Mouse (Mus musculus) cerebellum, postnatal 4 days (tissue): Measurements from ENCODE around the gene Gm21149.
"Not testable (repeated sequence)": the region's sequence is repeated elsewhere in the genome, so short reads cannot be mapped to it uniquely, and the experiment has no call there.

ENCODE experiments used
- DNase-seq, 2 experiments: peaks; one replicate each; pipeline ENCODE4 v3.0.0; 2022; ENCODE audit warnings: low spot score in 2 of 2, mixed read lengths in 1 of 2

Gene Gm21149

DNA sequence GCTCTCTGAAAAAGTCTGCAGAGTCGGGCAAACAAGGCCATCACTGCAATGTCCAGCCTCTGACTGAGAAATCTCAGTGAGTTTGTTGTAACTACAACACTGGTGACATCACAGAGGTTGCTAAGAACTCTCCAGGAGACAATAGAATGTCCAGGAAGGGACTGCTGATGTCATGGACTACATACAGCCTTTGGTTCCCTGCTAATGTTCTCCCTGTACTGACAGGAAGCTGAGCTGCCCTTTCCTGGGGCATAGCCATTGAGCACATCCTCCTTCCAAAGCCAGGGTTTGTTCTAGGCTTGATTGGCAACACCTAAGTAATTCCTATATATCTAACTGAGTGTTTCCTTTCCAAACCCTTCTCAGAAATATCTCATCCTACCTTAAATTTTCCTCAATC, at the start of gene Gm21149:
Gene Gm21149 (minus strand): TSS at position 101 of the 400 bp plus-strand sequence.
- DNase-seq: not testable (repeated sequence)

DNA sequence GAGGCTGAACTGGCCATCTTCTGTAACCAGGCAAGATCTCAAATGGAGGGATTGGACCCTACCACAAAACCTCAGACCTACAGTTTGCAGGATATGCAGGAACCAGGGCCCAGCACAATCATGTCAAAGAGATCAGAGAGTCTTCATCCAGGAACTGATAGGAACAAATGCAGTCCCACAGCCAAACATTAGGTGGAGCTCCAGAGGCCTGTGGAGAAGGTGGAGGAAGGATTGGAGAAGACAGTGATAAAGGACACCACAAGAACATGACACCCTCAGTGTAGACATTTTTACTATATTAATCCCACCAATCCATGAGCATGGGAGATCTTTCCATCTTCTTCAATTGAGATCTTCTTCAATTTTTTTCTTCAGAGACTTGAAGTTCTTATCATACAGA, 46.1 kb upstream of the Gm21149 start:
- DNase-seq: not testable (repeated sequence)

DNA sequence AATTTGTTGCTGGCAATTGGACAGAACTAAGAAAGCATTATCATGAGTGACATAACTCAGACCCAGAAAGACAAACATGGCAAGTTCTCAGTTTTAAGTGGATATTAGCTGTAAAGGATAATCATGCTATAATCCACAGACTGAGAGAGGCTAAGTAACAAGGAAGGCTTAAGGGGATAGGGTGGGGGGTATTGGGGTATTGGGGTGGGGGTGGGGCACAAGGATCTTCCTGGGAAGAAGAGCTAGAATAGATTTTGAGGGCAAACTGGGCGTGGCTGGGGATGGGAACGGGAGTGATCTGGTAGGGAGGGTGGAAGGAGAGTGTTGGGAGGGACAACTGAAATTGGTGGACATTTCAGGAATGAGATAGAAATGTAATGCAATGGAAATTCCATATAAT, 45.7 kb upstream of the Gm21149 start:
- DNase-seq: not testable (repeated sequence)

DNA sequence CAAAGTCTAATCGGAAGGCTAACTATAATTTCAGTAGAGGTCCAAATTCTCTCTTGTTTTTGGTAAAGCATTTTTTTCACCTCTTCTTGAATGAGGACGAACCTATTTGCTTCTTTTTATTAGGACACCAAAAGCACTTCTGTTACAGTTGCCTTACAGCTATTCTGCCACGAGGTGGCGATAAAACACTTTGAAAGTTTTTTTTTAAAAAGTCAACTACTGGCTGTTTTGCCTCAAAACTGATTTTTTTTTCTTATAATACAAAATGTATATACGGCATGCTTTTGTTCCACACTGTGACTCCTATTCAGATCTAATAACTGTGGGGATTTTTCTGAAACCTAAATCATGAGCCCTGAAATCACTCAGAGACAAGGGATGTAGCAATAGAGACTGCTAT, 44.1 kb upstream of the Gm21149 start:
- peak in 1 of 2 experiments; percentile 10 for DNase-seq

DNA sequence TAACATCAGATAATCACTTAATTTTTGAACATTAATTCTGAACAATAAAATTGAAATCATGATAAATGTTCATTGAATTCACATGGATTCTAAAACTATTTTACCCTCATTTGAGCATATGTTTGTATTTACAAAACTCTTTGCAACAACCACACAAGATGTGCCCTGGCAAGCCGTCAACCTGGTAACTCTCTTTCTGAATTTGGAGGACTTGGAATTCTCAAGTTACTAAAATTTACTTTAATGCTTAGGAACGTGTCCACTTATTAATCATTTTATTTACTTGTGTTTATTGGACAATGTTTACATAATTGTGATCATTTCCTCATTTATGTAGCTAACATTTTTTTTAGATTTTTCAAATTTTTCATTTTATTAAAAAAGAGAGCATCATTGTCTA, 40.8 kb upstream of the Gm21149 start:
- DNase-seq: not testable (repeated sequence)

DNA sequence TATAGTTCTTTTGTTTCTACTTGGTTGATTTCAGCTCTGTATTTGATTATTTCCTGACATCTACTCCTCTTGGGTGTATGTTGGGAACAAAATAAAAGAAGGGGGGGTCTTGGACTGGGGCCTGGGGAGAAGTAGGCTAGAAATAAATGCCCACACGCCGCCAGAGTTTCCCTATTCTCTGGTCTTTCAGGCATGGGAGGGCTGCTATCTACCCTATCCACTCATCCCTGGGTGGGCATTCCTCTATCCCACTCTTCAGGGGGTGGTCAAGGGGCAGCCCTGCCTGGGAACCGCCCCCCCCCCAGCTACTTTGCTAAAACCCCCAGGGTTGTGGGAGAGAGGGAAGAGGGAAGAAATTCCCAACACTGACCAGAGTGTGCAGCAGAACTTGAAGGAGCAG, 35.9 kb upstream of the Gm21149 start:
- not testable (repeated sequence) for DNase-seq

DNA sequence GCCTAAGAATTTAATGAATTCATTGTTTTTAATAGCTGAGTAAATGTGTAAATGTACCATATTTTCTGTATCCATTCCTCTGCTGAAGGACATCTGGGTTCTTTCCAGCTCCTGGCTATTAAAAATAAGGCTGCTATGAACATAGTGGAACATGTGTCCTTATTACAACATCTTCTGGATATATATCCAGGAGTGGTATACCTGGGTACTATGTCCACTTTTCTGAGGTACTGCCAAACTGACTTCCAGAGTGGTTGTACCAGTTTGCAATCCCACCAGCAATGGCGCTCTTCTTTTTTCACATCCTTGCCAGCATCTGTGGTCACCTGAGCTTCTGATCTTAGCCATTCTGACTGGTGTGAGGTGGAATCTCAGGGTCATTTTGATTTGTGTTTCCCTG, 33.6 kb upstream of the Gm21149 start:
- not testable (repeated sequence) for DNase-seq

DNA sequence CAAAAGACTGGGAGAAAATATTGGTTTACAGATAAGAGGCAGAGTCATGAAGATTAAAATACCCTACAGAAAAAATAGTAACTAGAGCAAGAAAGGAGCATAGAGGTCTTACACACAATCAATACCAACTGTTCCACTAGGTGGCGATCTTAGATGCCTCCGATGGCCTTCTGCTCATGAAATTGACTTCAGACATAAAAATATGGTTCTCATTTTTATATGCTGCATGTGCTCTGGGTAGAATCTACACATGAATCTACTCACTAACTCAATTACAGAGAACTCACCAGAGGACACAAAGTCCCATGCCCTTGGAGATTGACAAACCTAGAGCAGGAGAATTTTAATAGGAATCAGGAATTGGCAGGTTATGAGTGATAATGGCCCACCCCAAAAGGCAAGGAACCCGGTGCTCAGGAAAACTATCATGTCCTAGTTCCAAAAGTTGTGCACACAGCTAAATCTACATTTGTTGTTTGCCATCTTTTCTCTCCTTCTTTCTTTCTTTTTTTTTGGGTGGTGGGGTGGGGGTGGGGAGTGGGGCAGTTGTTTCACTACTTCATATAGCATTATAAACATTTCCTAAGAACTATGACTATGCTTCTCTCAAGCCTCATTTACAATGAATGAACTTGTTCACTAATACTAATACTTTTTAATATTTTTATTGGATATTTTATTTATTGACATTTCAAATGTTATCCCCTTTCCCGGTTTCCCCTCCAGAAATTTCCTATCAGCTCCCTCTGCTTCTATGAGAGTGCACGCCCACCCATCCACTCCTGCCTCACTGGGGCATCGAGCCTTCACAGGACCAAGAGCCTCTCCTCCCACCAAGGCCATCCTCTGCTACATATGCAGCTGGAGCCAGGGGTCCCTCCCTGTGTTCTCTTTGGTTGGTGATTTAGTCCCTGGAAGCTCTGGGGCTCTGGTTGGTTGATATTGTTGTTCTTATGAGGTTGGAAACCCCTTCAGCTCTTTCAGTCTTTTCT, 32.4 kb upstream of the Gm21149 start:
- DNase-seq: not testable (repeated sequence)

DNA sequence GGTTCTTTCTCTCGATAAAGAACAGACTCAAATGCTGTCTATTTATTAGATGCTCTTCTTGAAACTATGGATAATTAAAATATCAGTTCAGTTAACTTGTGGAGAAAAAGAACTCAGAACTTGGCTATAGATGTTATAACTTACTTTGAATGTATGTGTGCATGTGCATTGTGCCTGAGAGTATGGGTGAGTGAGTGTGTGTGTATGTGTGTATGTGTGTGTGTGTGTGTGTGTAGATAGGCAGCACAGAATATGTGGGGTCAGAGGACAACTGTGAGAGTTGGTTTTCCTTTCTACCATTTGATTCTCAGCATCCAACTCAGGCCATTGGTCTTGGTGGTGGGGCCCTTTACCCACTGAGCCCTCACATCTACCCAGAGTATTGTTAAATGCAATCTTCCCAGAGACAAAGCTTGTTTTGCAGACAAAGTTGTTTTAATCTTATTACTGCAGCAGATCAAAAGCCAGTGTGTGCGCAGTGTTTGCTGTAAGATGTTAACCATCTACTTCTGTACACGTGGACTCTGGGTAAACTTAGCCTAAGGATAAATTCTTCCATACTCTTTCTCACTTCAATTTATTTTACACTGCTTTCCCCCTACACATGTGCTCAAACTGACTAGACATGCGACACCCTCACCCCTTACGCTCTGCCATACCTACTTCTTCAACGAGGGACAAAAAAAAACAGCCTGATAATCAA, 31.6 kb upstream of the Gm21149 start:
- not testable (repeated sequence) for DNase-seq

DNA sequence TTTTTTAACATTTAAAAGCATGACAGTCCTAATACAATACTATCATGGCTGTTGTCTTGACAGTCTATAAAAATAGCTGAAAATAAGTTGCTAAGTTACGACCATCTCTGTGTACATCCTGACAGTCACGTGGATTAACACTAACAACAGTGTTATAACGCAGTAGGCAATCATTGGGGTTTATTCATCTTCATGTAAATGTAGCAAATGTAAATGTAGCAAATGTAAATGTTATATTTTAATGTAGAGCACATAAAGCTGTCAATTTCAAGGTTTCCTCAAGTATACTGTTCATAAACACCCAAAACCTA, 30.9 kb upstream of the Gm21149 start:
- DNase-seq: no peak

DNA sequence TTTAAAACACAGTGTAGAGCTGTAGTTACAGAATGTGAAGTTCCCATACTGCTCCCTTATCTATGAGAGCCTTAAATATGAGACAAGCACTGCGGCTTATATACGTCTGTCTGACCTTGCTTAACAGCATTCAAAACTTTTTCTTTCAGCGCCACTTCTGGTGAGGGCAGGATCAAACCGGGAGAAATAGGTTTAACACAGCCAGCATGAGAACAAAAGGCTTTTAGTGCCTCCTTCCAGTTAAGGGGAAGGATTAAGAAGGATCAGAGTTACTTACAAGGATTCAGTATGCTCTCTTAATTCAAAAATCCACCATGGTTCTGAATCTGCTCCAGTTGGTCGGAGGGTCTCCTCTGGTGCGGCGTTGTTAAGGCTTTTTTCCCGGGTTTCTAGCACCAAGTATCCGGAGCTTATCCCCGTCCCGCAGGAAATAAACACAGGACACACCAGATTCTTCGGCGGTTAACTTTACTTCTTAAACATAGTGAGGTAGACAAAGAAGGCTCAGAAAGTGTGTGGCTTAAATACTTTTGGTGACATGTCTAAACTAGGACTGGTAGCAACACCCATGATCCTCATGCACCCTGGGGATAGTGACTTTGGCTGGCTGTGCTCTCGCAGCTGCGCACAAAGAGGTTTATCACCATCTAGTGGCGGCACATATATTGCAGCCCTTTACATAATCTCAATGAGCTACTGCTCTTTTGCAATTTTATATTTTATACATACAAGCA, 30.4 kb upstream of the Gm21149 start:
- no peak for DNase-seq

DNA sequence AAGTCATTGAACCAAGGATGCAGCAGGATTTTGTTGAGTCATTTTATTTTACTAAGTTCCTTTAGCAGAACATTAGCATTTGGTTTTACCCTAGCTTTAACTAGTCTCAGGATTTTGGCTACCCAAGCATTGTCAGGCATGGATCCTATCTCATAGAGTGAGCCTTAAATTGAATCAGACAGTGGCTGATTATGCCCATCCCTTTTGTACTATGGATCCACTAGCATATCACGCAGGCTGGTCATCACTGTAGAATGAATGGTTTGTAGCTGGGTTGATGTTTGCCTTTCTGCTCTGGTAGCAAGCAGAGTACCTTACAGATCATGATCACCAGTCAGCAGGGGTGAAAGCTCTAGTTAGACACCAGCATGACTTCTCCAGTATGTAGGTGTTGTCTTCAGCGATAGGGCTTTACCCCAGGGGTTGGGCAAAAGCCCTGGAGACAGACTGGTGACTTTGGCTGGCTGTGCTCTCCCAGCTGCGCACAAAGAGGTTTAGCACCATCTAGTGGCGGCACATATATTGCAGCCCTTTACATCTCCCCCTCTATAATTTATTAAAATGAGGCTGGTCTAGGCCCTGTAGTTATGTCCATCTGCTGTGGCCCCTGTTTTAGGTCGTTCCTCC, 22.6 kb upstream of the Gm21149 start:
- not testable (repeated sequence) for DNase-seq

DNA sequence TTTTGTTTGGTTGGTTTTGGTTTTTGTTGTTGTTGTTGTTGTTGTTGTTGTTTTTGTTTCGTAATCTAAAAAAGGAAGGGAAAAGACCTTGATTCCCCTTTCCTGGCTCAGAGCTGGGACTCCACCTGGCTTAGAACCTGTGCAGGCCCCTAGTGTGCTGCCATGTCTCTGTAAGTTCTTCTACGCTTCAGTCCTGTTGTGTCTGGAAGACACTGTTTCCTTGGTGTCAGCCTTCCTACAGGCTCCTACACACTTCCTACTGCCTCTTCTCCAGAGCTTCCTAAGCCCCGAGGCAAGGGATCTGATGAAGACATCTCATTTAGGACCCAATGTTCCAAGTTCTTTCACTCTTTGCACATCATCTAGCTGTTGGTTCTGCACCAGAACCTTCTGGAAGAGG, 22.0 kb upstream of the Gm21149 start:
- not testable (repeated sequence) for DNase-seq

DNA sequence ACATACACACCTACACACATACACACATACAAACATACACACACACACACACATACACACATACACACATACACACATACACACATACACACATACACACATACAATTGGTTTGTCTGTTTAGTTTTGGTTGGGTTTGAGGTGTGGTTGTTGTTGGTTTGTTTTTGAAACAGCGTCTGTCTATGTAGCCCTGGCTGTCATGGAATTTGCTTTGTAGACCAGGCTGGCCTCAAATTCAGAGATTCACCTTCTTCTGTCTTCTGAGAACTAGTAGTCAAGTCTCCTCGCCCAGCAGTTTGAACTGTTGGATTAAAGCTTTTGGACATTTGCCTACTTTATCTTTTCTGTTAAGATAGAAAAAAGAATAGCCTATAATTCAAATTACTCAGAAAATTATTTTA, 14.6 kb upstream of the Gm21149 start:
- not testable (repeated sequence) for DNase-seq

DNA sequence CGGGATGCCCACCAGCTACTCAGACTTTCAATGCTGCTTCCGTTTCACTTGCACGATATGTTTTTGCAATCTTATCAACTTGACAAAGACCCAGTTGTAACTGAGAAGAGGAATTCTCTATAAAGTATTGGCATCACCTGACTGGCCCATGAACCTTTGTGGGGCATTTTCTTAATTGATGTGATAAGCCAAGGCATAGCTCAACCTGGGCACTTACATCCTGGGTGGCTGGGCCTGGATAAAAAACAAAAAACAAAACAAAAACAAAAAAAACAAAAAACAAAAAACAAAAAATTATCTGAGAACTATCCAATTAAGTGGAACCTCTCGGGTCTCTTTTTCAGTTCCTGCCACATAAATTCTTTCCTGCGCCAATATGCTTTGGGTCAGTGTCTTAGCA, 12.4 kb upstream of the Gm21149 start:
- no peak for DNase-seq

DNA sequence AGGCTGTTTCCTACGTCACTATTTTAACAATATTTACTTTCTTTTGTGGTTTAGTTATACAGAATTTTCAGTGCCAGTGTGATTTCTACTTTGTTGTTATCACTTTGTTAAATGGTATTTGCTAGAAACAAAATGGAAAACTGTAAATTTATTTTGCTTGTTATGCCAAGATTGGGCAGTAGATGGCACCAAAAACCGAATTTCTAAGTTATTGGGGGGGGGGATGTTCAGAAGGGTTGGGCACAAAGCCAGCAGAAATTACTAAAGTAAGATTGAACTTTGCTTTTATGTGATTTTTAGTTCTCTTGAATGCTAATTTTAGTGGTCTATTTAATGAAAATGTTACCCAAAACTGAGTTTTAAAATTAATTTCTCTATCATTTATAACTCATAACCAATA, 8.3 kb upstream of the Gm21149 start:
- not testable (repeated sequence) for DNase-seq

DNA sequence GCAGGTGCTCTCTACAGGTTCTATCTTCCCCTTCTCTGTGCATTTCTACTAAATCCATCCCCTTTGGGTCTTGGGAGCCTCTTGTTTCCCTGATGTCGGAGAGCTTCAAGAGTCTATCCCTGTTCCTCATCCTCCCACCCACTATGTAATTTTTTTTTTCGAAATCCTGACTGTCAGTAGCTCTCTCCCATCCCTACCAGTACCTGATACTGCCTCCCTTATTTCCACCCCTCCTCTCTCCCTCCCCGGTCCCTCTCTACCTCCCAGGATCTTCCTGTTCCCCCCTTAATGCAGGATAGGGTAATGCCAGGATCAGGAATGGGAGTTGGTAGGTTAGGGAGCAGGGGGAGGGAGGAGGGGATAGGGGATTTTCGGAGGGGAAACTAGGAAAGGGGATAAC, 7.3 kb upstream of the Gm21149 start:
- not testable (repeated sequence) for DNase-seq

DNA sequence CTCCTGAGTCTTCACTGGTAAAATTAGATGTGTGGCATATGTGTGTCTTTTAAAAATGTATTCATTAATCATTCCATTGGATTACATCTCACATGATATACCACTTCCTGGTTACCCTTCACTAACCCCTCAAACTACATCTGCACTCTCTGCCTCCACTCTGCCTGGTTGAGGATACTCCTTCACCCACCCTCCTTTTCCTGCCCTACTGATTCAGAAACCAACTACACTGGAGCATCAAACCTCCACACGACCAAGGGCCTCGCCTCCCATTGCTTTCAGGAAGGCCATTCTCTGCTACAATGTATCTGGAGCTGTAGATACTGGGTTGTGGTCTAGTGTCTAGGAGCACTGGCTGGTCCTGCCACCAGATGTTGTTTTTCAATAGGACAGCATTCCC, 6.5 kb upstream of the Gm21149 start:
- peak in 1 of 2 experiments; percentile 27 for DNase-seq

DNA sequence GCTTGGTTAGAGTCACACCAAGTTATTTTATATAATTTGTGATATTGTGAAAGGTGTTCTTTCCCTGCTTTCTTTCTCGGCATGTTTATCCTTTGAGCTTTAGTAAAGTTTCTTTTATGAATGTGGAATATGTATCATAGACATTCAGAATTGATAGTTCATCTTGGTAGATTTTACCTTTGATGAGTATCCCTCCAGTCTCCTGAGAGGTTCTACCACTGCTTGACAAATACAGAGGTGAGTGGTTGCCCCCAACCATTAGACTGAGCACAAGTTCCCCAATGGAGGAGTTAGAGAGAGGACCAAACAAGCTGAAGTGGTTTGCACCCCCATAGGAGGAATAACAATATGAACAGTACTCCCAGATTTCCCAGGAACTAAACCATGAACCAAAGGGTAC, 6.2 kb downstream of the Gm21149 start:
- not testable (repeated sequence) for DNase-seq

DNA sequence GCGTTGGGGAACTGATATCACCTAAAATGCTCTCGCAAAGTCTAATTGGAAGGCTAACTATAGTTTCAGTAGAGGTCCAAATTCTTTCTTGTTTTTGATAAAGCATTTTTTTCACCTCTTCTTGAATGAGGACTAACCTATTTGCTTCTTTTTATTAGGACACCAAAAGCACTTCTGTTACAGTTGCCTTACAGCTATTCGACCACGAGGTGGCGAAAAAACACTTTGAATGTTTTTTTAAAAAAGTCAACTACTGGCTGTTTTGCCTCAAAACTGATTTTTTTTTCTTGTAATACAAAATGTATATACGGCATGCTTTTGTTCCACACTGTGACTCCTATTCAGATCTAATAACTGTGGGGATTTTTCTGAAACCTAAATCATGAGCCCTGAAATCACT, 8.6 kb downstream of the Gm21149 start:
- not testable (repeated sequence) for DNase-seq

DNA sequence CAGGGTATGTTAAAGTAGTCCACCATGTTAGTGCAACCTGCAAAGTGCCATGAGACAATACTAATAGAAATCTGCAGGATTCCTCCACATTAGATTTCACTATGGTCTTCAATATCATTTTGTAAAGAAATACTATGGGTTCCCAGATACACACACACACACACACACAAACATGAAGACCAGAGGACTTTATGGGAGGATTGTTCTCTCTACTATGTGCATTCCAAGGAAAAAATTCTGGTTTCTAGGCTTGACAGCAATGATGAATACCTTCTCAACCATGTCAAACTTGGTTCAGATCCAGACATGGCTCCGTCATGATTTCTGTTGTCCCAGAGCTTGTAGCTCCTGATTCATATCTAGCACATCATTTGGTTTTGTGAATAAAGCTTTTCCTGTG, 10.1 kb downstream of the Gm21149 start:
- not testable (repeated sequence) for DNase-seq

DNA sequence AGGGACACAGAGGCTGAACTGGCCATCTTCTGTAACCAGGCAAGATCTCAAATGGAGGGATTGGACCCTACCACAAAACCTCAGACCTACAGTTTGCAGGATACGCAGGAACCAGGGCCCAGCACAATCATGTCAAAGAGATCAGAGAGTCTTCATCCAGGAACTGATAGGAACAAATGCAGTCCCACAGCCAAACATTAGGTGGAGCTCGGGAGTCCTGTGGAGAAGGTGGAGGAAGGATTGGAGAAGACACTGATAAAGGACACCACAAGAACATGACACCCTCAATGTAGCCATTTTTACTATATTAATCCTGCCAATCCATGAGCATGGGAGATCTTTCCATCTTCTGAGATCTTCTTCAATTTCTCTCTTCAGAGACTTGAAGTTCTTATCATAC, 12.8 kb downstream of the Gm21149 start:
- DNase-seq: not testable (repeated sequence)
